ENCODE assay signal across 9 mouse cellular contexts in genomic region chr3:88375750-88376626, GRCm38 (mm10). TPM values are rescaled to one million over a fixed set of nuclear protein-coding genes. Genes with fewer than 3 reads are reported as not detected.
DNase-seq lines count a peak whose midpoint lies in the region; ATAC-seq and TF ChIP-seq lines count a peak whose summit lies in the region.
"Not testable (repeated sequence)": the region's sequence is repeated elsewhere in the genome, so short reads cannot be mapped to it uniquely, and the experiment has no call there.
"Had no signal": no experiment of that assay in that cellular context is flagged by ENCODE, and none has a peak within 500 bp of the region (broad histone marks: within the 10 kb centered on the region; RNA-seq: fewer than 3 reads in every experiment).

No protein-coding gene starts in this region.

- not testable (repeated sequence) for TF ChIP-seq CTCF in heart, postnatal 0 days (IDR thresholded peaks at IDR 0.05; ENCODE audit: low read depth)

- not testable (repeated sequence) for H3K27me3 ChIP-seq in heart, postnatal 0 days (ENCODE audit: control insufficient read depth, insufficient read depth, low read length); kidney, embryonic 16.5 days (ENCODE audit: insufficient read depth, low read length); liver, embryonic 13.5 days; midbrain, embryonic 13.5 days; splenic B cell, adult 2 months (ENCODE audit: control insufficient read depth, insufficient read depth, low read length, poor library complexity, severe bottlenecking)

- TF ChIP-seq EP300 in heart, postnatal 0 days (IDR thresholded peaks at IDR 0.05; ENCODE audit: low read depth): not testable (repeated sequence)

- H3K9me3 ChIP-seq in heart, postnatal 0 days (replicated peaks; ENCODE audit: control insufficient read depth, low read length); kidney, embryonic 16.5 days (ENCODE audit: low read length); liver, embryonic 13.5 days (replicated peaks); midbrain, embryonic 13.5 days: not testable (repeated sequence)

- peak; percentile 79 for DNase-seq in ZHBTc4 (ENCODE audit: low read depth, low spot score)
- DNase-seq in heart, postnatal 0 days (ENCODE audit: low spot score): peak; percentile 35
- DNase-seq in liver, embryonic 13.5 days: peak; percentile 45
- DNase-seq in splenic B cell, adult 2 months (ENCODE audit: low read depth, low spot score): peak; percentile 33

- H3K27ac ChIP-seq in heart, postnatal 0 days (ENCODE audit: low read depth); liver, embryonic 13.5 days: not testable (repeated sequence)
- peak overlapping the region; percentile 65 for H3K27ac ChIP-seq in kidney, embryonic 16.5 days (ENCODE audit: low read length)
- H3K27ac ChIP-seq in midbrain, embryonic 13.5 days: peak overlapping the region; percentile 65

- H3K4me3 ChIP-seq in heart, postnatal 0 days (ENCODE audit: low read depth, low read length): not testable (repeated sequence)
- peak overlapping the region; percentile 20; the same call in 1 of the 2 replicates for H3K4me3 ChIP-seq in kidney, embryonic 16.5 days (ENCODE audit: low read length)
- 0 out of 2 replicates have a peak overlapping the region, but pooled peaks have one; percentile 14 for H3K4me3 ChIP-seq in liver, embryonic 13.5 days (replicated peaks)
- peak overlapping the region; percentile 14 for H3K4me3 ChIP-seq in midbrain, embryonic 13.5 days (replicated peaks)

- not testable (repeated sequence) for H3K36me3 ChIP-seq in heart, postnatal 0 days (replicated peaks; ENCODE audit: control insufficient read depth, insufficient read depth, low read length); kidney, embryonic 16.5 days (ENCODE audit: insufficient read depth, low read length); liver, embryonic 13.5 days; midbrain, embryonic 13.5 days; splenic B cell, adult 2 months (ENCODE audit: control insufficient read depth, insufficient read depth, low read length, poor library complexity, severe bottlenecking)

- H3K4me1 ChIP-seq in heart, postnatal 0 days (ENCODE audit: control insufficient read depth, insufficient read depth); kidney, embryonic 16.5 days (ENCODE audit: insufficient read depth, low read length); midbrain, embryonic 13.5 days (replicated peaks): not testable (repeated sequence)
- H3K4me1 ChIP-seq in liver, embryonic 13.5 days (replicated peaks): peaks cover 10% of the 10 kb centered on the region

- H3K9ac ChIP-seq in heart, postnatal 0 days (replicated peaks; ENCODE audit: low read depth, low read length); liver, embryonic 13.5 days: not testable (repeated sequence)
- H3K9ac ChIP-seq in kidney, embryonic 16.5 days (replicated peaks; ENCODE audit: low read length): peak overlapping the region; percentile 51
- peak overlapping the region; percentile 41; the same call in 1 of the 2 replicates for H3K9ac ChIP-seq in midbrain, embryonic 13.5 days (replicated peaks)

- 12% methylated on average over 16 of the region's 19 CpGs for WGBS in heart, postnatal 0 days
- WGBS in kidney, embryonic 16.5 days: 9% methylated on average over 16 of the region's 19 CpGs
- 11% methylated on average over 19 of the region's 19 CpGs for WGBS in liver, embryonic 13.5 days (ENCODE audit: insufficient replicate concordance)
- 9% methylated on average over 19 of the region's 19 CpGs for WGBS in midbrain, embryonic 13.5 days

- ATAC-seq in erythroblast, adult 5-6 weeks (replicated peaks; ENCODE audit: low FRiP score, poor library complexity, severe bottlenecking): peak; percentile 80
- ATAC-seq in heart, postnatal 0 days (ENCODE audit: insufficient read depth, low read depth): peak; percentile 85
- peak; percentile 94 for ATAC-seq in kidney, embryonic 16.5 days (ENCODE audit: low FRiP score, low TSS enrichment)
- ATAC-seq in liver, embryonic 13.5 days (ENCODE audit: low read depth): peak; percentile 86
- peak; percentile 91 for ATAC-seq in midbrain, embryonic 13.5 days

- peak overlapping the region; percentile 33 for H3K4me2 ChIP-seq in heart, postnatal 0 days (ENCODE audit: low read depth, low read length)
- H3K4me2 ChIP-seq in kidney, embryonic 16.5 days (replicated peaks; ENCODE audit: low read depth, low read length): peak overlapping the region; percentile 41
- H3K4me2 ChIP-seq in liver, embryonic 13.5 days: peak overlapping the region; percentile 41
- peak overlapping the region; percentile 36 for H3K4me2 ChIP-seq in midbrain, embryonic 13.5 days (replicated peaks)

RNA-seq across cellular contexts. Expression of gene Bglap2, which starts 2.5 kb away (rescaled TPM):
- total RNA-seq in erythroblast, adult 5-6 weeks (2015; ENCODE audit: low replicate concordance): not detected in 2 replicates
- not detected in 2 replicates for total RNA-seq in erythroblast, adult 5-6 weeks (2017; ENCODE audit: low replicate concordance)
- total RNA-seq in heart, postnatal 0 days (2014; rRNA removed; ENCODE audit: low replicate concordance): not detected in 2 replicates
- not detected in 2 replicates for polyA plus RNA-seq in heart, postnatal 0 days (2015; fragmentation: Nextera tagmentation; extraction: Ambion mirVana)
- not detected in 2 replicates for polyA plus RNA-seq in kidney, embryonic 16.5 days (2015; fragmentation: Nextera tagmentation; extraction: Ambion mirVana)
- not detected in 2 replicates for polyA plus RNA-seq in liver, embryonic 13.5 days (2015; fragmentation: Nextera tagmentation; extraction: Ambion mirVana)
- polyA plus RNA-seq in midbrain, embryonic 13.5 days (2015; fragmentation: Nextera tagmentation; extraction: Ambion mirVana): not detected in 2 replicates
- total RNA-seq: gastrocnemius, postnatal 36 days had no signal

RNA-seq across cellular contexts. Expression of gene Bglap3, which starts 3.4 kb away (rescaled TPM):
- total RNA-seq in erythroblast, adult 5-6 weeks (2015; ENCODE audit: low replicate concordance): not detected in 2 replicates
- not detected in 2 replicates for total RNA-seq in erythroblast, adult 5-6 weeks (2017; ENCODE audit: low replicate concordance)
- total RNA-seq in heart, postnatal 0 days (2014; rRNA removed; ENCODE audit: low replicate concordance): not detected in 2 replicates
- not detected in 2 replicates for polyA plus RNA-seq in heart, postnatal 0 days (2015; fragmentation: Nextera tagmentation; extraction: Ambion mirVana)
- polyA plus RNA-seq in kidney, embryonic 16.5 days (2015; fragmentation: Nextera tagmentation; extraction: Ambion mirVana): 0.22 and 0.71 TPM in 2 replicates
- 0.17 and 0.29 TPM in 2 replicates for polyA plus RNA-seq in liver, embryonic 13.5 days (2015; fragmentation: Nextera tagmentation; extraction: Ambion mirVana)
- polyA plus RNA-seq in midbrain, embryonic 13.5 days (2015; fragmentation: Nextera tagmentation; extraction: Ambion mirVana): not detected in 2 replicates
- total RNA-seq: gastrocnemius, postnatal 36 days had no signal

RNA-seq across cellular contexts. Expression of gene Bglap, which starts 8.3 kb away (rescaled TPM):
- not detected in 2 replicates for total RNA-seq in erythroblast, adult 5-6 weeks (2015; ENCODE audit: low replicate concordance)
- total RNA-seq in erythroblast, adult 5-6 weeks (2017; ENCODE audit: low replicate concordance): not detected in 2 replicates
- not detected in 2 replicates for total RNA-seq in heart, postnatal 0 days (2014; rRNA removed; ENCODE audit: low replicate concordance)
- polyA plus RNA-seq in heart, postnatal 0 days (2015; fragmentation: Nextera tagmentation; extraction: Ambion mirVana): not detected in 2 replicates
- polyA plus RNA-seq in kidney, embryonic 16.5 days (2015; fragmentation: Nextera tagmentation; extraction: Ambion mirVana): 0.56 TPM in 1 of 2 replicates, not detected in the other
- not detected in 2 replicates for polyA plus RNA-seq in liver, embryonic 13.5 days (2015; fragmentation: Nextera tagmentation; extraction: Ambion mirVana)
- not detected in 2 replicates for polyA plus RNA-seq in midbrain, embryonic 13.5 days (2015; fragmentation: Nextera tagmentation; extraction: Ambion mirVana)
- total RNA-seq: adrenal gland, postnatal 25 days; gastrocnemius, postnatal 36 days had no signal

RNA-seq across cellular contexts. Expression of gene Paqr6, which starts 11.6 kb away (rescaled TPM):
- total RNA-seq in erythroblast, adult 5-6 weeks (2015; ENCODE audit: low replicate concordance): 3.1 TPM in 1 of 2 replicates, not detected in the other
- not detected in 2 replicates for total RNA-seq in erythroblast, adult 5-6 weeks (2017; ENCODE audit: low replicate concordance)
- total RNA-seq in heart, postnatal 0 days (2014; rRNA removed; ENCODE audit: low replicate concordance): not detected in 2 replicates
- 1.2 and 1.7 TPM in 2 replicates for polyA plus RNA-seq in heart, postnatal 0 days (2015; fragmentation: Nextera tagmentation; extraction: Ambion mirVana)
- polyA plus RNA-seq in kidney, embryonic 16.5 days (2015; fragmentation: Nextera tagmentation; extraction: Ambion mirVana): 19.1 and 22.1 TPM in 2 replicates
- polyA plus RNA-seq in liver, embryonic 13.5 days (2015; fragmentation: Nextera tagmentation; extraction: Ambion mirVana): 7.5 and 7.7 TPM in 2 replicates
- 0.77 and 1.0 TPM in 2 replicates for polyA plus RNA-seq in midbrain, embryonic 13.5 days (2015; fragmentation: Nextera tagmentation; extraction: Ambion mirVana)

RNA-seq across cellular contexts. Expression of gene Pmf1, which starts 34.1 kb away (rescaled TPM):
- total RNA-seq in erythroblast, adult 5-6 weeks (2015; ENCODE audit: low replicate concordance): 33.2 and 56.6 TPM in 2 replicates
- 42.1 and 43.4 TPM in 2 replicates for total RNA-seq in erythroblast, adult 5-6 weeks (2017; ENCODE audit: low replicate concordance)
- total RNA-seq in heart, postnatal 0 days (2014; rRNA removed; ENCODE audit: low replicate concordance): 86.0 and 116 TPM in 2 replicates
- polyA plus RNA-seq in heart, postnatal 0 days (2015; fragmentation: Nextera tagmentation; extraction: Ambion mirVana): 62.9 and 65.8 TPM in 2 replicates
- 144 and 152 TPM in 2 replicates for polyA plus RNA-seq in kidney, embryonic 16.5 days (2015; fragmentation: Nextera tagmentation; extraction: Ambion mirVana)
- 97.1 and 105 TPM in 2 replicates for polyA plus RNA-seq in liver, embryonic 13.5 days (2015; fragmentation: Nextera tagmentation; extraction: Ambion mirVana)
- polyA plus RNA-seq in midbrain, embryonic 13.5 days (2015; fragmentation: Nextera tagmentation; extraction: Ambion mirVana): 51.7 and 56.8 TPM in 2 replicates
